Mouse (Mus musculus) adrenal gland, postnatal 14 days (tissue): ENCODE data around the gene Nav2. TPM values are rescaled to one million over a fixed set of nuclear protein-coding genes. Genes with fewer than 3 reads are reported as not detected.

ENCODE experiments used
- DNase-seq: peaks from one replicate; pipeline ENCODE4 v3.0.0; 2021; ENCODE audit warnings: mixed read lengths
- total RNA-seq: library from RNA; stranded (reverse); gene quantifications from 2 replicates; pipeline ENCODE4 v1.2.3, GENCODE M21; 2021

Gene Nav2
- total RNA-seq, 1 experiment from 2014 or later, result 14.2 TPM

DNA sequence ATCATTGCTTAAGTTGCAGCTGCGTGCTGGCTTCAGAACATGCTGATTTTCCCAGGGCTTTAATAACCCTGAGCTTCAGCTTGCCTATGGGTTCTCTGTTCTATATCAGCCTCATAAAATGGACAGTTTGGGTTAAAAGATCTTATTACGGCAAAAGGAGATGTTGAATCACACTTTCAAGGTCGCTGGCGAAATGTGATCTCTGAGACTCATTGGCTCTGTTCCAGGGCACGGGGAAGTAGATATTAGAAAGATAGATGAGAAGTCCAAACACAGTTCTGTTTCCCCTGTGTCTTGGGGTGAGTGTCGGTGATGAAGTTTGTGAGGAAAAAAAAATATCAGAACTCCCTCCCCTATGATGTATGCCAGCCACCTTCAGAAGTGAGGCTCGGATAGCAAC is 98.4 kb downstream of the Nav2 start:
- DNase-seq, result peak; percentile 73

DNA sequence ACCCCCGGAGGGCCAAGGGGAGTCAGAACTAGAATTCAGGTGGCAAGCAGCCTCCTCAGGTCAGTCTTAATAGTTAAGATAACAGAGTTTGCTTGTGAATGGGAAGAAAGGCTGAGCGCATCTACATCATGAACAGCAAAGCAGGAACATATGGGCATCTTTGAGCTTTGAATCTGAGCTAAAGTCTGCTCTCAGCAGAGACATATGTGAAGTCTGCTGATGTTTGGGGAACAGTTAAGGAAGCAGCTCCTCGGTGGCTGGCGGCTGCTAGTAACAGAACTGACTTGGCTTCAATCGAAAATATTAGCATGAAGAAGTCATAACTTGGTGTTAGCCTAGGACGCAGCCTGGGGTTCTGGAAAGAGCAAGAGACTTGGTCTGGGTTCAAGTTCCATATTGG is 102.2 kb downstream of the Nav2 start:
- no peak for DNase-seq

DNA sequence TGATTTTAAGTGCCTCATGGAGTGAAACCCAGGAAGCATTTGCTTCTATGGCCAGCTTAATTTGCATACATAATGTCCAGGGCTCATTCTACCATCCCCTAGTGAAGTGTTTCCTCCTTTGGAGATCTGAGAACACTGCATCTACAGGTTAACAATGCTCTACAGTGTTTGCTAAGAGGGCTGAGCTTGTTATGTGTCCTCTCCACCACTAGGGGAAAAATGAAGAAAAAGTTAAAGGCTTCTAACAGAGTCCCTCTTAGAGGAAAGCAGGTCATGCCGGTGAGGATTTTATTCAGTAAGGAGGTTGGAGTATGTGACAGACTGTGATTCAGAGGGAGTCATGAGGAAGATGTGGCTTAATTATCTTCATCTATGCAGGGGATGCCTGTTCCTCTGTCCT is 103.5 kb downstream of the Nav2 start:
- DNase-seq, result no peak

DNA sequence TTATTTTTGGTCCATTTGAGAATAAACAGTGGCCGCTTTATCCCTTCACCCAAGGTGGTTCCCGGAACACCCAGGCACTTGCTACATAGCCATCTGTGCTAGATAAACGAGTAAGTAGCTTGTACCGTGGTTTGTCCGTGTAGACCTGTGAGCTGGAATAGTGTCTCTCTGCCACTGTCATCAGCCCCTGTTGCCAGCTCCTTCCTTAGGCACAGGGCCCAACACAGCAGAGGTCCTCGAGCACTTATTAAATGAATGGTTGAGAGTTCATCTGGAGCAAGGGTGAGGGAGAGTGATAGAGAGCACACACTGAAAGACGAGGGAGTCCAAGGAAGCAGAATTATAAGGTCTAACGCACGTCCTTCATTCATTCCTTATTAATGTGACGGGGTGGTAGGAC is 106.0 kb downstream of the Nav2 start:
- DNase-seq, result no peak

DNA sequence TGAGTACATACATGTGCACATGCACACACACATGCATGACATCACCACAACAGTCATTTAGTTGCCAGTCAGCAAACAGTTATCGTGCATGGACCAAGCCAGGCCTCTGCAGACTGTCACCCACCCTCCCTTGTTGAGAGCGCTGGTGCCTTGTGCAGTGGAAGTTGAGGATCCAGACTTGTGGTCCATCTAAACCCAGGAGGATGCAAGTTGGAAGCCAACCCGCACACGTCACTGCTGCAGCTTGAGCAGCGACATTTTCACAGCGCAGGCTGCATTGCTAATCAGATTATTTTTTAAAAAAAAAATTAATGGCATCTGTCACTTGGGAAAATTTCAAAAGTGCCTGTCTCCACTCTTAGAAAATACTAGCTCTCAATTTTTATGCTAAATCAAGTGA is 106.8 kb downstream of the Nav2 start:
- no peak for DNase-seq

DNA sequence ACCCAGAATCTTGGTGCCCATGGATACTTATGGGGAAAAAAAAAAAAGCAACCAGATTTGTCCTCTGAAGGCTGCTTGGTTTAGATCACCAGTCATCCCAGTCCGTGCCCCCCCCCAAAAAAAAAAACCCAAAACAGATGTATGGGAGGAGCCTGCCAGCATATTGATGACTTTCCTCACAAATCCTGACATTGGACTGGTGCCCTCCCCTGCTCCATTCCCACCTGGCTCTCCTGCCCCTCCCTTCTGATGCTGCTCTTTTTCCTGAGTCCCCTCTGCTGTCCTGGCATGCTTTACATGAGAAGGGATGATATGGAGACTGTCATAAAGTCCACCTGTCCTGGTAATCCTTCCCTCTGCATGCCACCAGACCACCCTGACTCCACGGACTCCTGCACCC is 107.6 kb downstream of the Nav2 start:
- no peak for DNase-seq

DNA sequence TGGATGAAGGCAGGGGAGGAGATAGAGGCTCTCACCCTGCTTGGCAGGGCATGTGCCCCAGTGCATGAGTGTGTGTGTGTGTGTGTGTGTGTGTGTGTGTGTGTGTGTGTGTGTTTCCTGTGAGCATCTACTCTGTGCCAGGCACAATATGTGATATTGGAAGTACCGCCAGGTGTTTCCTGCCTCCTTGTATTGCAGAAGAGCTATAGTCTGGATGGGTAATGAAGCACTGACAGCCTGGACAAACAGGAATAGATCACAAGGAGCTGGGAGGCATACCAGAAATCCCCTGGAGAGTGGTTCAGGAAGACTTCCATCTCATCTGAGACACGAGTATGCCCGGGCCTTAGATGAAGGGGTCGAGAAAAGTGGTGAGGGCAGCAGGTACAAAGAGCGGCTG is 109.3 kb downstream of the Nav2 start:
- no peak for DNase-seq

DNA sequence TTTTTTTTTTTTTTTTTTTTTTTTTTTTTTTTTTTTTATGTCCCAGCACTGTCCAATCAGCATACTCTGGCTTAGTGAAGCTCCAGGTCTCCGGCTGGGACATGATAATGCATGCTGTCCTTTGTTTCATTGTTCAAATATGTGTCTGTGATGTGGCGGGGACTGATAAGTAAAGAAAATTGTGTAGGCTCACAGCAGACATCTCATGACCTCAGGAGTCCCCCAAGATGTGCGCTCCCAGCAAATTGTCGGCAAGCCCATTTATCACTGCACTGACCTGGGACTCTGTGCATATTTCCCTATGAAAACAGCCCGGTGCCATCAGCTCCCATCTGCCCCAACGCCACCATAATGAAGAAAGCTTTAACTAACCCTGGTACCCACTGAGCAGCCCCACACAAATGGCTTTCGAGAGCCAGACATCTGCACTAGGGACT is 110.0 kb downstream of the Nav2 start:
- DNase-seq, result no peak

DNA sequence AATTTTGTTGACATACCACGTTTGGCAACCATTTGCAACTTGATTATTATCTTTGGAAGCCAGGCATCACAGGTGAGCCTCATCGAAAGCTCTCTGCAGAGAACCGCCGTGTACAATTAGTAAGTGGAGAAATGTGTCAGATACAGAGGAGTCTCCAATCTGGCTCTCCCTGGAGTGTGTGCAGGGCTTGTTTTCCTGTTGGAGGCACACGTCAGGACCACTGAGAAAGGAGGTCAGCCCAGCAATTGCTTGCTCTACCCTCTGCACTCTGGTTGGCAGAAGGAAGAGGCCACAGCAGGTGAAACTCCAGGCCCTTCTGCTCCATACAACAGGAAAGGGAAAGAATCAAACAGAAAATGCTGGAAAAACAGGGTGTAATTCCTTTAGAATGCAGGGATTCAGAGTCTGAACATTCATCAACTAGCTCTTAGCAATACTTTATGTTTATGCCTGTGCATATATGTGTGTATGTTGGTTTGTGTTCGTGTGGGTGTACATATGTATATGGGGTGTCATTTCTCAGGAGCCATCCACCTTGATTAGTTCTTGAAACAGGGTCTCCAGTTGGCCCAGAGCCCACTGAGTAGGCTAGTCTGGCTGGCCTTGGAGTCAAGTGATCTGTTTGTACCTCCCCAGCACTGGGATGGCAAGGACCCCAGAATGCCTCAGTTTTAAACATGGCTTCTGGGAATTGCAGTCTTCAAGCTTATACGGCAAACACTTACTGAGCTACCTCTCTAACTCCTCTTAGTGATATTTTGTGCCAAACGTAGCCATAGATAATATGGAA is 116.7 kb downstream of the Nav2 start:
- no peak for DNase-seq

DNA sequence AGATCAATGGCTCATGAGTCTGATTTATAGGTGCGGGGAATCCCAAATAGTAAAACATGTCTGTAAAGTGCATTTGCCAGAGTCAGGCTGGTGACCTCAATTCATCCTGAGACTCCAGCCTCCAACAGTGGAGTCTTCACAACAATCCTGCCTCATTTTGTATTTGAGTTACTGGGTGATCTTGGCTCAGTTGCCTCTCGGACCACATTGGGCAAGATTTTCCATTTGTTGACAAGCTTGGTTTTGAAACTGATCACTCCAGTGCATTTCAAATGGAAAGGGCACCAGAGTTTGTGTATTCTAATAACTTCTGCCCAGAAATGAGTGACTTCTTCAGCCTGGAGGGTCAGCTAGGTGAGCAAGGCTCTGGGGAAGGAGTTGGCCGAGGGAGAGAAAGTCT is 117.5 kb downstream of the Nav2 start:
- DNase-seq, result no peak

DNA sequence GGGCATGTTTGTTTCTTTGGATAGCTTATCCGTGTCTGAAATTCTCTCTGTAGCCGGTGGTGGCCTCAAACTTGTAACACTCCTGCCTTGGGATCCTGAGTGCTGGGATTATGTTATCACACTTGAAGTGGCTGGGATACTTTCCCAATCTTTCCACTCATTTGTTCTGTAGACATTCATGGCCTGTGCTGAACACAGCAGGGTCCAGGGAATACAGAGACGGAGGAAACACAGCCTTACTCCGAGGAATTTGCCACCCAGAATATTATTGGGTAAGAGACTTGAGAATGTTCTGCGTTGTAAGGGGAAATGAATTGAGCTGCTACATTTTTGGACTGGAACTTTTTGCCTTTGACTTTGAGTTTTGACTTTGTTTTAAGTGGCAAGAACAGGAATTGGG is 118.0 kb downstream of the Nav2 start:
- no peak for DNase-seq

DNA sequence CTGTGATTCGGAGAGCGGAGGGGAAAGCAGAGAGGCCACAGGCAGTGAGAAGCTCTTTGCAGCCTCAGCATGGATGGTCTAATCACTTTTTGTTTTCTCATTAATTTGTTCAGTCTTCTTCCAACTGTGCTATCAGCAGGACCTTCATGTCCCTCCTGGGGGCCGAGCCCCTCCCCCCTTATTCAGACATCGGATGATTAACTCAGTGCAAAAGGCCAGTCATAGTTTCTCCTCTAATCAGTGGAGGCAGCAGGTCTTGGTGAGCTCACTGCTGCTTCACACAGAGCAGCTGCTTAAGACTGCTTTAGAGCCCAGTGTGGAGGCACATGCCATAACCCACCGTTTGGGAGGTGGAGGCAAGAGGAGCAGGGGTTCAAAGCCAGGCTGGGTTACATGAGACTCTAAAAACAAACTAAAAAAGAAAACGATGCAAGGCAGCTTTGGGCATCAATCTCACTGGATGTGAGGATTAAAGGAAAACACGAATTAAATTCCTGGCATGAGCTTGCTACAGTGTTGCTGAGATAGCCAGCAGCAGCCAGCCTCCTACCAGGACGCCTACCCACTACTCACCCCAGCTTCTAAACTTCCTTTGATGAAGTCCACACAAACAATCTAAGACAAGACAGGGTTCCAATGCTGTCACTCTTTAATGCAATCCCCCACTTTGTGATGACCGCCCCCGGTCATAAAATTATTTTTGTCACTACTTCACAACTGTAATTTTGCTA is 120.9 kb downstream of the Nav2 start:
- no peak for DNase-seq

DNA sequence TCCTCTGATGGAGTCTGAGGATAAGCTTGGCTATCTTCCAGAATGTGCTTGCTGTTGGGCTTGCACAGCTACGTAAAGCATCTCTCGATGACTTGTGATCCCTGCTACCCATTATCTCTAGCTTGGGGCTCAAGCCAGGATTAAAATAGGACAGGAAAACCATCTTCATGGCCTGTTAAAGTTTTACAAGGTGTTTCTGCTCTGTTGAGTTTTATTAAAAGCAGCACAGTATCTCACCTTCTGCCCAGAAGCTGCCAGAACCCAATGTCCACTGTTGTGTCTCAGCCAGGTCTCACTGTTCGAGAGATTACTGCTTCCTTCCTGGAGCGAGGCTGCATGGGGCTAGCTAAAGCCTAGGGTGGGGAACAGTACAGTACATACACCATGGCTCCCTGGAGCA is 123.7 kb downstream of the Nav2 start:
- DNase-seq, result no peak

DNA sequence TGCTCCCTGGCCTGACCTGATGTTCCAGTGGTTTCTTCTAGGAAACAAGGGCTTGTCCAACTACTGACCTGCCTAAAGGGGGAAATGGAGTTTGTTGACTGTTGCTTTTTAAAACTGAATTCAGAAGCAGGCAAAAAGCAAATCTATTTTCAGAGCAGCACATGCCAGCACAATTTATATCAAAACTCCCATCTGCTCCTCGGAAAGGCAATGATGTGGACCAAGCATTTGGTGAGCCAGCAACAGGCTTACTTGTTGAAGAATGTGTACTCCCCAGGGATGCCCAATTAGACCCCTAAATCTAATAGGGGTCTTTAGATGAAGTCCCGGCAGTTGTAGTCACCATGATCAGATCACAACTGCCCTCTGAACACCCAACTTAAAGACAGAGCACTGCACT is 125.7 kb downstream of the Nav2 start:
- DNase-seq, result no peak

DNA sequence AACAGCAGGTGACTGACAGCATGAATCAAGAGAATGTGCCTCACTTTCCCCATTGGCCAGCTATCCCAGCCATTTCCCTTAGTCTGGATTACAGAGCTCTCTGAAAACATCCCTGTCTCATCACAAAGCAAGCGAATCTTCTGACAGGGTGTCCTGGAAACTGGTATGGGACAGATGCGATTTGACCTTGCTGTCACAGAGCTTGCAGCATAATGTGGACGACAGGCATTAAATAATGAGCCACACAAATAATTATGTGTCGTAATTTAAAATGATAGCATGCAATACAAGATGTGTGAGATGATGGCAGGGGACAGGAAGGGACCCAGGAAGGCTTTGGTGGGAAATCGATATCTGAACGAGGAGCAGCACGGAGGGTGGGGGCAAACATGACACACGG is 131.6 kb downstream of the Nav2 start:
- no peak for DNase-seq

DNA sequence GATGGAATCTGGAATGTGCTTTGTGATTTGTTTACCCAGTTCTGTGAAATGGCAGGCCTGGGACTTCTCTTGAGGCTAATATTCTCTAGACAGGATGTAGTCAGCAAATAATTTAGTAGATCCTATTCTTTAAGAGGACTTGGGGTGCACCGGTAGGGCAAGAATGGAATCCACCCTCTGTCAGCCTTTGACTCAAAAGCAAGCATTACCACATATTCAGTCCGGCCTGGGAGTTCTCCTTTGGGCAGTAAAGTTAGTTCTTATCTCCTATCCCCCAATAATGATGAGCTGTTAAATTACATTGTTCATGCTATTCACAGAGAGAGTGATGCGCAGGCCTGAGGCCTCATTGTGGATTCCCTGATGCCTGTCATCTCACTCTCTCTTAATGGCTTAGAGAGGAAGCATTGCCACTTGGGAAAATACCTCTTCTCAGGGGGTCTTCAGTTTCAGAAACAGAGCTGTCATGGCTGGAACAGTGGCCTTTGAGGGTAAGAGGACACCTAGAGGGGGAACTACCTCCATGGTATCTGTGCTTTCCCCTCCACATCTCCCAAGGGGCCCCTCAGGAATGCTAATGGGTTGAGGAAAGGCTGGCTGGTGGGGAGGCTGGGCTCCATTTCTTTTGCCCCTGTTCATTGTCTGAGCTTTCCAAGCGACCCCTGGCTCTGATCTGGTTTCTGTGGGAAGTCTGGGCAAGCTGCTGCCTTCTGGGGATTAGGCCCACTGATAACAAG is 133.0 kb downstream of the Nav2 start:
- no peak for DNase-seq

DNA sequence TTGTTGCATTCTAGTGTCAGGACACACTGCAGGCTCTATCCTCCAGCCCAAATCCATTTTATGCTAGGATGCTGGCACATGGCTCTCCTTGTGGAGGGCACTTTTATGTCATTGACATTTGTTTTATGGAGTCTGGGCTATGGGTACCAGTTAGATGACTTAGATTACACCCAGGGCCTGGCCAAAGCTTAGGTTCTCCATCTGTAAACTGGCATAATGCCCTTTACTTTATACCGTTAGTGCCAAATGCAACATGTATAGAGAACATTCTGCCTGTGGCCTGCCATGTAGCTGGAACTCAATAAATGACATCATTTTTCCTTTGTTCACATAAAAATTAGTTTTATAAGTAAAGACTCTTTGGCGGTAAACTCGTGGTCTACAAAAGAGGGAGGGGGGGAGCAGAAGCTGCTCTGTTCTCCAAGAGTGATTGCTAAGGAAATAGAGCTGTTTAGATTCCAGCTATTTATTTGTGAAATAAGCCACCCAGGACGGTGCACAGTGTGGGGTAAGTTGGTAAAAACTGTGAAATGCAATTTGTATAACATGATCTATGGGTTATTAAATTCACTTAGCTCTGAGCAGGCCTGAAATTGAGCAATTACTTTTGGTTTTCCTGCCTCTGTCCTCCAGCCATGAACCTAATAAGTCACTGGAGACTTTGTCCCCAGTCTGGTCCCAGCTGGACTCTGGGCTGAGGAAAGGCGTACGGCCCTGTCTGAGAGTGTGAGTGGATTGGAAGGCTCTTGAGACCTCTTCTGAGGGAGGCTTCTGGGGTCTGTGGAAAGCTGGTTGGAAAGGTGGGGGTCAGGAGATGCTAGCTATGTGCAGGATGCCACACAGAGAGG is 137.2 kb downstream of the Nav2 start:
- DNase-seq, result no peak

DNA sequence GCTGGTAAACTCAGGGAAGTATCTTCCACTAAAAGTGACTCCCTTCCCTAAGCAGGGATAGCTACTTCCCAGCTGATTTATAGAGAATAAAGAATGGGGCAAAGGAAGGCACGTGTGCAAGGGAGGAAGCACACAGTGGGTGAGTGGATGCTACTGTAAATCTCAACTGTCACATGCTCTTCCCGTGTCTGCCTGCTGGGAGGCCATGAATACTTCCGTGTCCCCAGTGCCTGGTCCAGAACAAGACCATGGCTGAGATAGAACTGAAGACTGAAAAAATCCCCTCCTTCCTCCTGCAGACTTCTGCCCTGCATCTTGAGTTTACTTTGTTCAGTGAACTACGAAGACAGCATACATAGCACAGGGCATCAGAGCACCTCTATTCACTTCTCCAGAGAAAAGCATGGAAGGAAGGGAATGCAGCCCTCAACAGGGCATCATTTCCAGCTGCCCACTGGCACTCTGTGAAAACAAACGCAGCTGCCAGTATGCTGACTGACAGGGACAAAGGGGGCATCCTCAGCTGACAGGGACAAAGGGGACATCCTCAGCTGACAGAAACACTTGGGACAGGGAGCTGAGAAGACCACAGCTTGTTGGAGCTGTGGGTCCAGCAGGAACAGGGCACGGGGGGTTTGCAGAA is 138.0 kb downstream of the Nav2 start:
- no peak for DNase-seq

DNA sequence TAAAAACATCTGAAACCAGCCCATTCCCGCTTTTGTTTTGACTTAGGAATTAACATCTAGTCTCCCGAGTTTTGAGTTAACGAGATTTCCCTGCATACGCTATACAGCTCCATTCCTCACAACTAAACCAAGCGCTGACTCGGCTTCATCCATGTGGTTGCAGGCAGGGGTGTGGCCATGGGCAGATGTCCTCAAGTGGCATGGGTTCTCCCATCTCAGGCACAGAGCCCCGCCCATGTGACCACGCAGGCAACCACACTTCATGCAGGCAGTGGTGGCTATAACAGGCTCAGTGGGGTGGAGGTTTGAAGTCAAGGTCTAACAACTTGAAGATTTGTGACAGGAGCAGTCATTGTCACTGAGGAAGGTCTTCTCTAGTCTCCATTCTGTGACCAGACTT is 138.8 kb downstream of the Nav2 start:
- DNase-seq, result no peak

DNA sequence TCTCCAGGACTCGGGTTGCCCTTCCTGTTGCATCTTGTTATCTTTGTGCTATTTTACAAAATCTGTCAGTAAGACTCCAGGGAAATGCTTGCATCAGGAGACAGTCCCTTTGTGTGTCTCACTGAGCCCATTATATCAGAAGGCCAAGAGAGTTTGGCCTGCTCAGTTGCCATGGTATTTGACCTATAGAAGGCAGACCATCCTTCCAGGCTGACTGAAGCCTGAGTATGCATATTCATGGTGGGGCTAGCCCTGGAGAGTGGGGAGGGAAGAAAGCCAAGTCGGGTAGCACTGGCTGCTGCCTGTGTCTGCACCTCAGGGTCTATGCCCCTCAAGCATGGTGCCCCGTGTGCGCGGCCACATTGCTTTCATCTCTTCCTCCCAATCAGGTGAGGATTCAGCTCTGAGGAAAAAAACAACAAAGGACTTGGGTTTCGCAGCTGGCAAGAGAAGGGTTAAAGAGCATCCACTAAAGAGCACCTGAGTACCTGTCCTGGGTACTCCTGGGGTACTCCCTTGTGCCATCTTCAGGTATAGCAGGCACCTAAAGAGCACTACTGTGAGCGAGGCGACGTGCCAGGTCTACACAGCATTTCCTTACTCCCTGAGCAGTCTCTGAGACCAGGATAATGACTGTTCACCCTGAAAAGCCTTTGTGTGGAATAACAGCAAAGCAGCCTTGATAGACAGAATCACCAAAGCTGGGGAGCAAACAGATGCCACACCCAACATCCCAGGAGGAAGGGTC is 144.5 kb downstream of the Nav2 start:
- DNase-seq, result no peak

DNA sequence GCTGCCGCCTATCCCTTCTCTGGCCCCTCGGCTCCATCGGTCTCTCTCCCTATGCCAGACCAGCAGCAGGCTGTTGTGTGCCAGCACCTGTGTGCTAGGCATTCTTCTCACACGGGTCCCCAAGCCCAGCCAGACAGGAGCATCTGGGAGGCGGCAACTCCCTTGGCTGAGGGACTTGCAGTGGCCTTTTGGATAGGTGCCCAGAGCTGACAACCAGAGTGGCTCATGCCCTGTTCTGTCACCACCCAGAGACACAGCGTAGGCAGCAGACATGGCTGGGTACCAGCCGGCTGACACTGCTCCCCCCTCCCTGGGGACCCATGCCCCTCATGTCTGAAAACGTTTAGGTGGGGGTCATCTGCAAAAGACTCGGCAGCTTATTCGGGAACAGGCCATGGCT is 146.8 kb downstream of the Nav2 start:
- DNase-seq, result no peak
